Mouse (Mus musculus) intestine, embryonic 16.5 days (tissue): ENCODE results near the gene Kcnk15. TPM values are rescaled to one million over a fixed set of nuclear protein-coding genes. Genes with fewer than 3 reads are reported as not detected.

Experiments
- ATAC-seq: fragments of 200-750 bp; cut with Nextera tagmentation; 2 replicates; pipeline ENCODE4 v1.8.0; 2017; ENCODE audit warnings: moderate TSS enrichment, moderate library complexity
- H3K27ac ChIP-seq: fragments of 300-500 bp; sonication (generic); 2 replicates; pipeline ENCODE4 v1.5.1; 2014; ENCODE audit warnings: mild to moderate bottlenecking, low read length
- H3K27me3 ChIP-seq: fragments of 300-500 bp; sonication (generic); replicated peaks from 2 replicates; pipeline ENCODE4 v1.6.1; 2014; ENCODE audit warnings: low read length, control low read depth, mixed read lengths; ENCODE audit not compliant: control insufficient read depth, insufficient read depth
- H3K36me3 ChIP-seq: fragments of 300-500 bp; sonication (generic); 2 replicates; pipeline ENCODE4 v1.6.1; 2014; ENCODE audit warnings: low read length, control low read depth; ENCODE audit not compliant: control insufficient read depth, insufficient read depth
- H3K4me1 ChIP-seq: fragments of 300-500 bp; sonication (generic); 2 replicates; pipeline ENCODE4 v1.6.1; 2014; ENCODE audit warnings: low read length, control low read depth, mixed read lengths; ENCODE audit not compliant: control insufficient read depth, insufficient read depth
- H3K4me2 ChIP-seq: fragments of 300-500 bp; sonication (generic); 2 replicates; pipeline ENCODE4 v1.6.1; 2014; ENCODE audit warnings: low read depth, low read length, control low read depth
- H3K4me3 ChIP-seq: fragments of 300-500 bp; sonication (generic); 2 replicates; pipeline ENCODE4 v1.5.1; 2014; ENCODE audit warnings: mild to moderate bottlenecking, low read length
- H3K9ac ChIP-seq: fragments of 300-500 bp; sonication (generic); 2 replicates; pipeline ENCODE4 v1.6.1; 2014; ENCODE audit warnings: low read depth, low read length
- H3K9me3 ChIP-seq: fragments of 300-500 bp; sonication (generic); 2 replicates; pipeline ENCODE4 v1.6.1; 2016; ENCODE audit warnings: low read length, control low read depth; ENCODE audit not compliant: control insufficient read depth
- WGBS: fragments of 180-500 bp; shearing (Covaris S2); extraction: QIAGEN DNeasy Blood & Tissue Kit; methylation state at CpG from one replicate; pipeline ENCODE4 v1.1.7; 2014; 5-methylcytosine and 5-hydroxymethylcytosine counted together
- polyA plus RNA-seq: library from polyadenylated mRNA; unstranded; fragments of >200 nt; fragmentation: Nextera tagmentation; extraction: Ambion mirVana; gene quantifications from 2 replicates; pipeline ENCODE4 v1.2.1, GENCODE M21; 2015

Gene Kcnk15
- polyA plus RNA-seq, 1 experiment from 2014 or later = not detected

DNA sequence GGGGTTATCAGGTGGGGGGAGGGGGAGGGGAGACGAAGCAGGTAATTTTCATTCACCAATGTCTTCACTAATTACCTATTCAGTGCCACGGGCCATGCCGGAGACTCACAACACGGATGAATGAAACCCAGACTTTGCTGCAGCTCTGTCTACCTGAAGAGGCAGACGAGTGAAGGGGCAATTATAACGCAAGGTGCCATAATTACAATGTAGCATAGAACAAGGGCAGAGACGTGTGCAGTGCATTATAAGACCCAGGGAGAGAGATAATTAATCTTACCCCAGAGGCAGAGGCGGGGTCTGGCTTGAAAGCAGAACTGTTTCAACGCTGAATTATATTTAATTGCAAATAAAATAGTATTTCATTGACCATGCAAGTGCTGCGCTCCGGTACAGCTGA lies 37.1 kb downstream of the Kcnk15 start:
- no peaks in the 10 kb centered on the region for H3K27me3 ChIP-seq
- H3K27ac ChIP-seq = no peak overlapping the region
- no peaks in the 10 kb centered on the region for H3K9me3 ChIP-seq
- H3K9ac ChIP-seq = no peak overlapping the region
- ATAC-seq = no peak
- no peak overlapping the region for H3K4me2 ChIP-seq
- no peaks in the 10 kb centered on the region for H3K36me3 ChIP-seq
- H3K4me3 ChIP-seq = no peak overlapping the region
- 72% methylated on average over 11 of the region's 11 CpGs for WGBS
- no peaks in the 10 kb centered on the region for H3K4me1 ChIP-seq

DNA sequence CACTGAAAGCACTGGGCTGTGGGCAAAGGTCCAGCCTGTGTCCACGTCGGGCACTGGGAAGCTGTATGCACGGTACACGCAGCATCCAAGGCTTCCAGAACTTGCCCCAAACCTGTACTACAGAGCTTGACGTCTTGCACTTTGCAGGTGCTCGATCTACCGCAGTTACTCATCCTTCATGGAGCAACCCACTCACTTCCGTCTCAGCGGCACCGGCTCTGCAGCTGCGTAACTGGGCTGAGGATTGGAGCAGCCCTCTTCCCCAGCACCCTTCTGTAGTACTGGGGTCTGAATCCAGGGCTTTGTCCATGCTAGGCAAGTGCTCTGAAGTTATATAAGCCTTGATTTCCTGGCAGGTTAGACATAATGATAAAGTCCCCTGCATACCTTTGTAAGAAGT lies 37.8 kb downstream of the Kcnk15 start:
- no peak overlapping the region for H3K9ac ChIP-seq
- 87% methylated on average over 11 of the region's 11 CpGs for WGBS
- no peaks in the 10 kb centered on the region for H3K4me1 ChIP-seq
- ATAC-seq = no peak
- H3K4me3 ChIP-seq = no peak overlapping the region
- no peak overlapping the region for H3K27ac ChIP-seq
- no peaks in the 10 kb centered on the region for H3K27me3 ChIP-seq
- no peaks in the 10 kb centered on the region for H3K36me3 ChIP-seq
- no peaks in the 10 kb centered on the region for H3K9me3 ChIP-seq
- H3K4me2 ChIP-seq = no peak overlapping the region

DNA sequence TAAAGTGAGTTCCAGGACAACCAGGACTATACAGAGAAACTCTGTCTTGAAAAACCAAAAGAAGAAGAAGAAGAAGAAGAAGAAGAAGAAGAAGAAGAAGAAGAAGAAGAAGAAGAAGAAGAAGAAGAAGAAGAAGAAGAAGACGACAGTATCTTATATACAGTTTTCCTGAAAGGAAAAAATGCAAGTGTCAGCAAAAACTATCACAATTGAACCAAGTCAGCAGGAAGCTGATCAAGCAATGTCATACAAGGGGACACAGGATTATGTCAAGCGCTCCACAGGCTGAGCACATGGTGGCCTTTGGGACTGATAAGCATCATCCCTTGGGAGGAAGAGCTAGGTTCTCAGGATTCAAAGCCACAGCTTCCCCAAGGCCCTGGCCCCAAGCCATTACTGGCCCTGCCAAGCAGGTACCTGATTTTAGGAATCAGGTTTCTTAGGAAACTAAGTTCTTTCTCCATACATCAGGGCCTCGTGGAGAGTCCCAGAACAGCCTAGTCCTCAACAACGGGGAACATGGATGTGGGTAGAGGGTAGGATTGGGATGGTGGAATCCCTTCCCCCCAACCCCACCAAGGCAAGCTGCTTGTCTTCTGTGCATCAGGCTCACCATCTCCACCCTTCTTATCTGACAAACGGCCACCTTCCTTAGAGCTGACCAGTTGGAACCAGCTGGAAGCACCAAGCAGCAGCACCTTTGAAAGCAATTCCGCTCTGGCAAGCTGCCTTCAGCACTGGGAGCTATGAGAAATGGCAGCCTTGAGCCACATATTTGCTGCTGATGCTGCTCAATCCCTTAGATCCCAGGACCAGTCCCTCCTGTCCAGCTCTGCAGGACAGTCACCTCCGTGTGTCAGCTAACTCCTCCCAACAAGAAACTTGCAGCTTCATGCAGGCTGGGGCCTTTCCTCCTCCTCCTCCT lies 40.3 kb downstream of the Kcnk15 start:
- no peak overlapping the region for H3K27ac ChIP-seq
- no peaks in the 10 kb centered on the region for H3K9me3 ChIP-seq
- ATAC-seq = no peak
- no peak overlapping the region for H3K4me2 ChIP-seq
- H3K4me3 ChIP-seq = no peak overlapping the region
- no peaks in the 10 kb centered on the region for H3K36me3 ChIP-seq
- H3K27me3 ChIP-seq = no peaks in the 10 kb centered on the region
- 58% methylated on average over 7 of the region's 7 CpGs for WGBS
- H3K9ac ChIP-seq = no peak overlapping the region
- H3K4me1 ChIP-seq = no peaks in the 10 kb centered on the region

DNA sequence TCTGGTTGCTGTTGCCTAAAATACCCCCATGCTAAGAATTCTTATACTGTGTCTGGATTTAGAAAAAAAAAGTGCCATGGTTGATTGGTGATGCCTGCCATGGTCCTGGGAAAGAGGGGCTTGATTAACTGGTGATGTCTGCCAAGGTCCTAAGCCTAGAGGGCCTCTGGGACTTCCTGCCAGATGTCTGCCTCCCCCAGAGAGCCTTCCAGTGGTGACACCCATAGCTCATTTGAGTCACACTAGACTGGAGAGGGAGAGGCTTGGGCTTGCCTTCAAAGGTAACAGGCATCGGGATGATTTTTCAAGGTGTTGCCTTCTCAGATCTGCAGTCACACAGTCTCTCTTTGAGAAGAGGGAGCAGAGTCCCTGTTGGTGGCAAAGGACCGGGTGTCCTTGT lies 41.7 kb downstream of the Kcnk15 start:
- H3K9me3 ChIP-seq = no peaks in the 10 kb centered on the region
- H3K27ac ChIP-seq = no peak overlapping the region
- WGBS = 64% methylated on average over 2 of the region's 2 CpGs
- H3K4me3 ChIP-seq = no peak overlapping the region
- H3K27me3 ChIP-seq = no peaks in the 10 kb centered on the region
- ATAC-seq = no peak
- no peak overlapping the region for H3K4me2 ChIP-seq
- H3K36me3 ChIP-seq = no peaks in the 10 kb centered on the region
- no peak overlapping the region for H3K9ac ChIP-seq
- H3K4me1 ChIP-seq = peaks cover 5% of the 10 kb centered on the region; the same call in 1 of the 2 replicates

DNA sequence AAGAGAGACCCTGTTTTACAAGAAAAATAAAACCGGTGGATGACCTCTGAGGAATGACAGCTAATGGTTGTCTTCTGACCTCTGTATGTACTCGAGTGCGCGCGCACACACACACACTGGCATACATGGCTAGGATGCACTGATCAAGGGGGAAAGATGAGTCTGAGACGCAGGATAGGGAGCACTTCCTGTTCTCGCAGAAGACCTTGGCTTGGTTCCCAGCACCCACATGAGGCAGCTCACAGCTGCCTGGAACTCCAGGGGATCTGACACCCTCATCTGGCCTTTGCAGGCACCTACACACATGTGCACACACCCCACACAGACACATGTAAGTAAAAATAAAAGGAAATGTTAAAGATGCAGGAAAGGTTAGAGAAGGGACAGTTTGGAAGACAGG lies 43.6 kb downstream of the Kcnk15 start:
- no peaks in the 10 kb centered on the region for H3K9me3 ChIP-seq
- no peak overlapping the region for H3K4me2 ChIP-seq
- peaks cover 6% of the 10 kb centered on the region; the same call in 1 of the 2 replicates for H3K4me1 ChIP-seq
- no peaks in the 10 kb centered on the region for H3K36me3 ChIP-seq
- WGBS = 90% methylated on average over 7 of the region's 7 CpGs
- H3K4me3 ChIP-seq = no peak overlapping the region
- no peak overlapping the region for H3K9ac ChIP-seq
- no peak overlapping the region for H3K27ac ChIP-seq
- H3K27me3 ChIP-seq = no peaks in the 10 kb centered on the region
- ATAC-seq = no peak

DNA sequence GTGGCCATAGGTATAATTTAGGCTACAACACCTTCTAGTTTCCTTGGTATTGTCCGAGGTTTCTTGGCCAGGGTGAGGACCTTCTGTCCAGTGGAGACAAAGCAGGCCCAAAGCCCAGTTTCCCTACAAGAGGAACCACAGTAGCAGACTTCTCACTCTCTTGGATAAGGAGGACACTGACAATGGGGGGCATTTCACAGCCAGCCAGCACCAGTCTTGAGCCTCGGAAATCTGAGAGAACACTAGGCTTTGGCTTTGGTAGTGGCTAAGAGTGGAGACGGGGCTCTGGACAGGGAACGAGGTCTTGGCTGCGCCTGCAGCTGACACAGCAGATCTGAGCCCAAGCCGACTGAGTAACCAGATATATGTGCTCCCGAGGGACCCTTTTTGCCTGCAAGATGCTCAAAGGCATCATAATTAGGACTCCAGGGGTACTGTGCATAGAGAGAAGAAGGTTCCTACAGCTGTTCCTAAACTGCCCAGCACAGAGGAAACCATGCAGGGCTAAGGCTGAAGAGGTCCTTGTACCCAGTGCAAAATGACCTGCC lies 44.6 kb downstream of the Kcnk15 start:
- WGBS = 79% methylated on average over 7 of the region's 7 CpGs
- no peak overlapping the region for H3K9ac ChIP-seq
- H3K27ac ChIP-seq = no peak overlapping the region
- no peak overlapping the region for H3K4me2 ChIP-seq
- no peak overlapping the region for H3K4me3 ChIP-seq
- H3K4me1 ChIP-seq = peaks cover 6% of the 10 kb centered on the region; the same call in 1 of the 2 replicates
- no peaks in the 10 kb centered on the region for H3K36me3 ChIP-seq
- no peaks in the 10 kb centered on the region for H3K27me3 ChIP-seq
- no peak for ATAC-seq
- no peaks in the 10 kb centered on the region for H3K9me3 ChIP-seq

DNA sequence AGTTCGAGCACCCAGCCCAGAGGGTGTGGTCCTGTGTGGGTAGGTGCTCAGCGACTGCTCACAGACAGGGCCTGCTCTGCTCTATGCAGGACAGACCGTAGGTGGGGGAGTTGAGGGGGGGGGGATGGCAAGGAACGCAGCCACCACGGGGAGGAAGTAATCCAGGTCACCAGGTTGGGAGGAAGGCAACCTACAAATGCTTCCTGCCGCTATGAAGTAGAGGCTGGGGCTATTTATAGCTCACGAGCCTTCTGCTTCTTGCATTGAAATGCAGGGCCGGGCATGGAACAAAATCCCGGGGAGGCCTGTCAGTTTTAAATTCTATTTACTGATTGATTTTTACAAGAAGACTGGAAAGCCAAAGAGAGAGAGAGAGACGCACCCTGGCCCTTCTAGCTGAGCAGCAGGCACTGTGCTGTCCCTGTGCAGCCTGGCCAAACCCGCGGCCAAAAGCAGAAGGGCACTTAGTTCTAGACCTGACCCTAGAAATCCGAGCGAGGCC lies 46.5 kb downstream of the Kcnk15 start:
- peaks cover 6% of the 10 kb centered on the region; the same call in 1 of the 2 replicates for H3K4me1 ChIP-seq
- no peaks in the 10 kb centered on the region for H3K36me3 ChIP-seq
- H3K9me3 ChIP-seq = no peaks in the 10 kb centered on the region
- no peaks in the 10 kb centered on the region for H3K27me3 ChIP-seq
- ATAC-seq = no peak
- no peak overlapping the region for H3K4me3 ChIP-seq
- H3K4me2 ChIP-seq = no peak overlapping the region
- 42% methylated on average over 14 of the region's 14 CpGs for WGBS
- H3K27ac ChIP-seq = no peak overlapping the region
- no peak overlapping the region for H3K9ac ChIP-seq

DNA sequence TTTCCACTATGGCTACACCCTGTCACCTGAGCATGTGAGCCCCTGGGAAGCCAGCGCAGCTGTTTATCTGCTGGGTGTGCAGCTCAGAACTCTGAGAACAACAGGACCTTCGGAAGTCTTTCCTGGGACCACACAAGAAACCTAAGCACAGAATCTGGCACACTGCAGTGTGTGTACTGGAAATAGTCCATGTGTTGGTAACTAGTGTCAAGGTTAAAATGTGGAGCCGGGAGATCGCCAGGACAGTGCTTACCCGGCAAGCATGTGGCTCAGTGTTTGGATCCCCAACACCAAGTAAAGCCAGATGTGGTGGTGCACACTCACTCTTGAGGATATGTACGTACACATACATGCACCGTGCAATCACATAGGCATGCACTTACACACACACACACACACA lies 47.6 kb downstream of the Kcnk15 start:
- 77% methylated on average over 7 of the region's 7 CpGs for WGBS
- H3K9me3 ChIP-seq = no peaks in the 10 kb centered on the region
- no peak overlapping the region for H3K4me2 ChIP-seq
- H3K4me1 ChIP-seq = peaks cover 6% of the 10 kb centered on the region; the same call in 1 of the 2 replicates
- no peaks in the 10 kb centered on the region for H3K27me3 ChIP-seq
- ATAC-seq = no peak
- H3K4me3 ChIP-seq = no peak overlapping the region
- H3K36me3 ChIP-seq = no peaks in the 10 kb centered on the region
- no peak overlapping the region for H3K9ac ChIP-seq
- no peak overlapping the region for H3K27ac ChIP-seq

DNA sequence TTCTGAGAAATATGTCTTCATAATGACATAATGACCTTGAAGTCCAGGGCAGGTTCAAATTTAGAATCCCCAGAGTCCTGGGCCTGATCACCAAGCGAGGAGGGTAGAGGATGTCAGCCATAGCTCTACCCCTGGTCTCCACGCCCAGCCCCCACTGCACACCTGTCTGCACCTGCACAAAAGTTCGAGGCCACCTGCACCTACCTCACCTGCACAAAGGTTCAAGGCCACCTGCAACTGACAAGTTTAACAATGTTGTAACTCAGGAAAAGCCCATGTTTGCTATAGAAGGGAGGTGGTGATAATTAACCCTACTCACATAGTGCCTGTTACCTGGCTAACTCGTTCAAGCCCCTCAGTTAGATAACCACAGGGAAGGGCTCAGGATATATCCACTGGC lies 49.0 kb downstream of the Kcnk15 start:
- no peaks in the 10 kb centered on the region for H3K27me3 ChIP-seq

More for the DNA sequence above, 49.0 kb downstream of the Kcnk15 start:
- 61% methylated on average over 4 of the region's 4 CpGs for WGBS
- Histone ChIP-seq H3K4me1 (peaks cover 6% of the 10 kb centered on the region; the same call in 1 of the 2 replicates), H3K4me3 (no peak overlapping the region), H3K9ac (no peak overlapping the region), H3K27ac (no peak overlapping the region), H3K36me3 (no peaks in the 10 kb centered on the region), H3K9me3 (no peaks in the 10 kb centered on the region), H3K4me2 (no peak overlapping the region)
- ATAC-seq = peak; percentile 71
